Mouse (Mus musculus) urinary bladder, postnatal 10 days (tissue): ENCODE measurements around the gene Git1.
"Not testable (repeated sequence)": the region's sequence is repeated elsewhere in the genome, so short reads cannot be mapped to it uniquely, and the experiment has no call there.

Experiments used
- DNase-seq: peaks from one replicate; pipeline ENCODE4 v3.0.0; 2022; ENCODE audit warnings: low spot score

Git1 gene

DNA sequence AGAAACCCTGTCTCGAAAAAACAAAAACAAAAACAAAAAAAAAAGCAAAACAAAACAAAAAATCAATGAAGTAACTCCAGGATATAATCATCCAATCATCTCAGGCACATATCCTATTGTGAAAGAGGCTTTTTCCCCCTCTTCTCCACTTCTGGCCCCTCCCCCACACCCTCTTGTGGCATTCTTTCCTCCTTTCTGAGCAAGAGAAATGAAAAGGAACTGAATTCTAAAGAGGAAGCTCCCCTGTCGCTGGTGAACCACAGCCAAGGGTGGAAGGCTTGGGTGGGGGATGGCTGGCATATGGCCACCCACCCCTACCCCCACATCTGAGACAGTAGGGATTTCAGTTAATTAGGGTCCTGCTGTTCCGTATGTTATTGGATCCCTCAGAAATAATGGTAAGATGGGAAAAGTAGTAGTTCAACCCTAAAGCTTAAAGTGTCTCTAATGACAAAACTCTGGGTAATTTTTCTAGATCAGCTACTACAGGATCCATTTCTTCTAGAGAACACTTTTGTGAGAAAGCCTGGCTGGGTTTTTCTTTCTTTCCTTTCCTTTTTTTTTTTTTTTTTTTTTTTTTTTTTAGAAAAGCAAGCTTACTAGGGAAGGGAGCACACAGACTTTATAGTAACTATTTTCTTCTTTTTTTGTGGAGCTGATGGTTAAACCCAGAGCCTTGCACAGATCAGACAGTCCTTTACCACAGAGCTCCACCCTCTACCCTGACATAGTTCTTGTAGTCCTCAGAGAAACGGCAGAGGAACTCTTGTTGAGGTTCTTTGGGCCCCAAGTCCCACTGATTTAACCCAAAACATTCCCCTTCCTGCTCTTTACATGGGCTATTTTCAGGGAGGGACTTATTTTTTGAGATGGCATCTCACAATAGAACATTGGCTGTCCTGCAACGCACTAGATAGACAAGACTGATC is 27.5 kb downstream of the Git1 start:
- DNase-seq, result no peak

DNA sequence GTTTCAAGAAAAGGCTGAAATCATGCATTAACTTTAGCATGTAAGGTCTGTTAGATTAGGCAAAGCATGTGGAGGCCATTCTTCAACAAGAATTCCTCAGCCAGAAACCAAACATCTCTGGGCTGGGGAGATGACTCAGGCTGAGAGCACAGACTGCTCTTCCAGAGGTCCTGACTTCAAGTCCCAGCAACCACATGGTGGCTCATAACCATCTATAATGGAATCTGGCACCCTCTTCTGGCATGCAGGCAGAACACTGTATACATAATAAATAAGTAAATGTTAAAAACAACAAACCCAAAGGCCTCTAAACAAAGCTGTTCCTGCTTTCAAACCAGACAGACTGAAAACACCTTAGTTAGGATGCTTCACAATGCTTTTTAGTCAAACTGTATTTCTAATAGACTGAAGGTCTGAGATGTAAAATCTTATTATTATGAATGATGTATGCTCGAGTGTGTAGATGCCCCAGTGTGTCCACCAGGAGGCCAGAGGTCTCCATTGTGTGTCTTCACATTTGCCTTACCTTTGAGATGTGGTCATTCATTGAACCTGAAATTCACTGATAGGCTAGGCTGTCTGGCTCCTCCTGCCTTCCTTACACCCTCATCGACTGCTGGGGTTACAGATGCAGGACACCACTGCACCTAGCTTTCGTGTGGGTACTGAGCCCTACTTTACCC is 32.6 kb downstream of the Git1 start:
- no peak for DNase-seq

DNA sequence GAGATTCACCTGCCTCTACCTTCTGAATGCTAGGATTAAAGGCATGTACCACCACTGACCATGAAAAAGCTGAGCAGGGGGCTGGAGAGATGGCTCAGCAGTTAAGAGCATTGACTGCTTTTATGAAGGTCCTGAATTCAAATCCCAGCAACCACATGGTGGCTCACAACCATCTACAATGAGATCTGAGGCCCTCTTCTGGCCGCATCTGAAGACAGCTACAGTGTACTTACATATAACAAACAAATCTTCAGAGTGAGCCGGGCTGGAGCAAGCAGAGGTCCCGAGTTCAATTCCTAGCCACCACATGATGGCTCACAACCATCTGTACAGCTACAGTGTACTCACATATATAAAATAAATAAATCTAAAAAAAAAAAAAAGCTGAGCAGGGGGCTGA is 35.1 kb downstream of the Git1 start:
- DNase-seq, result not testable (repeated sequence)

DNA sequence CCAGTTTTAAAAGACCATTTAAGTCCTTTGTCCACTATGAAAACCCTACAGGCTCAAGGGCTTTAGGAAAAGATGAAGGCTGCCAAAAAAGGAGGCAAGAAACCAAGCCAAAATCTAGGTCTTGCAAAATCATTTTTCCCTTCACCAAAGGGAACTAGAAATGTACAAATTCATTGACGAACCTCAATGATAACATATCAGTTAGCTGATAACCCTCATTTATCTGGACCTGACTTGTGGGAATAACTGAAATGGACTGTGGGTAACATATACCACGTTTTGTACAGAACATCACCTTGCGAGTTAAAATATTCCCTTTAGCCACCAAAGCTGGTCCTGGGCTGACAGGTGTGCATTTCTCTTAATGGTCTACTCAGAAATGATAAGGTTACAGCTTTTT is 36.3 kb downstream of the Git1 start:
- no peak for DNase-seq

DNA sequence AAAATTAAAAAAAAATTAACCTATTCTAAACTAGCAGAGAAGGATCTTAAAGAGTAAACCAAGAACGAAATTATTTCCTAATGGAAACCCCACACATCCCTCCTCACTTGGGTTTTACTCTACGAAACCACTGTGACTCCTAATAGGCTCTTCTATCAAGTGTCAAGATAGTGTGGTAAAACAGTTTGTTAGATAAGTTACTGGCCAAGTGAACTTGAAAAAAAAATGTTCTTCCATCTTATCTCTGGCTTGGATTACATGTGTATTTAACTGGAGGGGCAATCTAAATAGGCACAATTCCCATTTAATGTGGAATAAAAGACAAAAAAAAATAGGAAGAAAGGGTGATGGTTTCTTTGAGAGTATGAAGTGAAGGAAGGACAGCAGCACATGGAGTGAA is 37.5 kb downstream of the Git1 start:
- no peak for DNase-seq

DNA sequence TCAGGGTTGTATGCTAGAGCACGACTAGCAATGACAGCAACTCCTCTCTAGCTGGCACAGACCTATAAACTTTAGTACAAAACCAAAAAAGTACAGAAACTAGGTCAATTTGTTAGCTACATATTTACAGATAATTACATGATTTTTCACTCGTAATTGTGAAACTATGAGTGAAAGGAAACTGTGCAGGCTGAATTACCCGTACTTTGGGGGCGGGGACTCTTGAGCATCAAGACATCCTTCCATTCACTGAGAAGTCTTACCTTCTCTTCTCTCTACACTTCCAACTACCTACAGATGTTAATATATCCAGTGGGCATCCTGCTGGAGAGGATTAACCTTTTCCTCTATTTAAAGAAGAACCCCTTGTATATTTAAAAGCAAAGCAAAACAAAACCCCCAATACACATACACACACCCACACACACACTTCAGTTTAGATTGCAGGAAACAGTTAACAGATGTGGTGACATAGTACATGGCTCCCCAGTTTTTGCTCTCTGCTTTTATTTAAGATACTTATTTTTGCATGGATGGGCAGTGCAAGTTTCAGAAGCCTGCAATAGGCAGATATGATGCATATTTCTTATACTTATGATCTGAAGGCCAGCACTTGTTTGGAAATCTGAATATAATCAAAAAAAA is 39.0 kb downstream of the Git1 start:
- no peak for DNase-seq

DNA sequence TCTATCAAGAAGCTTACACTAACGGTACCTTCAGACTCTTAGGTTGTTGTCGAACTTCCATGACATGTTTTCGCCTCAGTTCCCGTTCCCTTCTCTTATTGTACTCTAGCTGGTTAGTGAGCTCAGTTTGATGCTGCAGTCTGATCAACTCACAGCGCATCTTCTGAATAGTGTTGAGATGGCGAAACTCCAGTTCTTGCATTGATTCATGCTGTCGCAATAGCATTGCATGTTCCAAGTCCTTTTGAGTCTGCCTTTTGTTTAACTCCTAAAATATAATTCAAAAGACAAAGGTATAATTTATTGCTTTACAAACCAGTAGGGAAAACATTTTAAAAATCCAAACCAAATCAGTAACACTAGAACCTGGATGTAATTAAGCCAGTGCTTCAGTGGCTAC is 51.9 kb downstream of the Git1 start:
- DNase-seq, result no peak
